In the genomic region with DNA sequence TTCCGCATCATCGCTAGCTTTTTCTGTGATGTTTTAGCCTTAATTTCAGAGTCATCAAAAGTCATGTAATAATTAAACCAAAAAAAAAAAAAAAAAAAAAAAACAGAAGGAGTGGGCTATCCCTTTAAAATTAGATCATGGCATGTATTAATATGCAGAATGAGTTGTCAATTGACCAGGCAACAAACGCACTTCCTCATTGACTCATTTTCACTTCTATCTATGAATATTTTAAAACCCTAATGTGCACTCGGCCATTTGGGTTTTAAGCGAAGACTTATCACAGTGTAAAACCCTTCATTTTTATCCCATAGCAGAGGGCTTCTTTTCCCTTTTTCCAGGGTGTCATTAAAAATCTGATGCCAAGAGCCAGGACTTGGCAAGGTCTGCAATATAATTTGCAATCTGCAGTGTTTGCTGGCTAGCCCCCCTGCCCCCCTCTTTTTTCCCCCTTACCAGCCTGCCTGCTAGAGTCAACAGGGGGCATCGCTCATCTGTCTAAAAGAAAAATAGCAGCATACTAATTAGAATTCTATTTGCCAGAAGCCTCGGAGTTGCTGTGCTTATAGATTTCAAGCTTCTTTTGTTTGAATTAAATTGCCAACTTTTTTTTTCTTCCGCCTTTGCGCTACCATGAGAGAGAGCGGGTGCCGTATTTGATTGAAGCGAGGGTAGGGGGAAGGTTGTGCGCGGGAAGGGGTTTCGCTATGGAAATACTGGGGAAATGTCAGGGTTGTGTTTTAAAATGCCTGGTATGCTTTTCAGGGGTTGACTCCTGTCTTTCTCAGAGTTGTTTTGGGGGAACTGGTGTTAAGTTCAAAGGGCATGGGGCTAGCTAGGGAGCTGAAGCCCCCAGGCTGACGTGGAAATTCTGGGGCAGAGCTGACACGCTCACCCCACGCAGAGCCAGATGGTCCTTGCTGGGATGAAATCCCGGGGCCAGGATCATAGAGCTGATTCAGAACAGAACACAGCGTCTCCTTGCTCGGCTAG, we compare ENCODE assay signal across 8 mouse cellular contexts.
DNase-seq lines count a peak whose midpoint lies in the region; ATAC-seq lines count a peak whose summit lies in the region.

No protein-coding gene starts in this region.

- peak overlapping the region; percentile 76 for H3K4me2 ChIP-seq in heart, embryonic 12.5 days
- peak overlapping the region; percentile 70 for H3K4me2 ChIP-seq in hindbrain, embryonic 11.5 days (replicated peaks; ENCODE audit: low read depth, low read length)
- H3K4me2 ChIP-seq in liver, embryonic 12.5 days: peak overlapping the region; percentile 47

- H3K9ac ChIP-seq in heart, embryonic 12.5 days: 0 out of 2 replicates have a peak overlapping the region, but pooled peaks have one; percentile 23
- peak overlapping the region; percentile 8; the same call in 1 of the 2 replicates for H3K9ac ChIP-seq in hindbrain, embryonic 11.5 days (ENCODE audit: low read depth, low read length)
- no peak overlapping the region for H3K9ac ChIP-seq in liver, embryonic 12.5 days

- intact Hi-C loops in heart, postnatal 25 days (cut with DNase I): loop anchor here (5.0 kb wide), 1 partner anchor 219 kb away; no protein-coding TSS in a partner anchor
- intact Hi-C loops in gastrocnemius, postnatal 14 days (cut with DNase I; ENCODE audit: low total_unique reads): no loop called here

- H3K36me3 ChIP-seq in heart, embryonic 12.5 days: no peaks in the 10 kb centered on the region
- no peaks in the 10 kb centered on the region for H3K36me3 ChIP-seq in hindbrain, embryonic 11.5 days (ENCODE audit: control insufficient read depth, insufficient read depth, low read length)
- H3K36me3 ChIP-seq in liver, embryonic 12.5 days: no peaks in the 10 kb centered on the region

- no peak for ATAC-seq in heart, embryonic 12.5 days (ENCODE audit: insufficient number of reproducible peaks, low FRiP score)
- peak; percentile 77 for ATAC-seq in hindbrain, embryonic 11.5 days (ENCODE audit: low FRiP score)
- no peak for ATAC-seq in liver, embryonic 12.5 days
- ATAC-seq in cerebellum, adult (ENCODE audit: insufficient number of reproducible peaks, low FRiP score, low TSS enrichment): no peak

- H3K27me3 ChIP-seq in heart, embryonic 12.5 days (replicated peaks): peaks cover 28% of the 10 kb centered on the region
- H3K27me3 ChIP-seq in hindbrain, embryonic 11.5 days (ENCODE audit: control insufficient read depth, insufficient read depth, low read length): peaks cover 9% of the 10 kb centered on the region
- H3K27me3 ChIP-seq in liver, embryonic 12.5 days (replicated peaks): 0 out of 2 replicates have a peak, but pooled peaks cover 3% of the 10 kb centered on the region

- 0 out of 2 replicates have a peak, but pooled peaks cover 5% of the 10 kb centered on the region for H3K4me1 ChIP-seq in heart, embryonic 12.5 days (replicated peaks)
- no peaks in the 10 kb centered on the region; the same call in 1 of the 2 replicates for H3K4me1 ChIP-seq in hindbrain, embryonic 11.5 days (replicated peaks; ENCODE audit: control insufficient read depth, insufficient read depth, low read length)
- no peaks in the 10 kb centered on the region for H3K4me1 ChIP-seq in liver, embryonic 12.5 days

- no peaks in the 10 kb centered on the region for H3K9me3 ChIP-seq in heart, embryonic 12.5 days (replicated peaks)
- H3K9me3 ChIP-seq in hindbrain, embryonic 11.5 days (ENCODE audit: control insufficient read depth, low read length): no peaks in the 10 kb centered on the region
- H3K9me3 ChIP-seq in liver, embryonic 12.5 days (replicated peaks): no peaks in the 10 kb centered on the region

- 21% methylated on average over 21 of the region's 21 CpGs for WGBS in heart, embryonic 12.5 days
- 8% methylated on average over 21 of the region's 21 CpGs for WGBS in hindbrain, embryonic 11.5 days
- 21% methylated on average over 21 of the region's 21 CpGs for WGBS in liver, embryonic 12.5 days (ENCODE audit: insufficient replicate concordance)

- no peak overlapping the region for H3K27ac ChIP-seq in heart, embryonic 12.5 days (ENCODE audit: poor library complexity, severe bottlenecking)
- peak overlapping the region; percentile 52; the same call in 1 of the 2 replicates for H3K27ac ChIP-seq in hindbrain, embryonic 11.5 days (ENCODE audit: low read depth, low read length)
- no peak overlapping the region for H3K27ac ChIP-seq in liver, embryonic 12.5 days

- H3K4me3 ChIP-seq in heart, embryonic 12.5 days: peak overlapping the region; percentile 47
- peak overlapping the region; percentile 33 for H3K4me3 ChIP-seq in hindbrain, embryonic 11.5 days (ENCODE audit: low read depth, low read length)
- peak overlapping the region; percentile 13; the same call in 1 of the 2 replicates for H3K4me3 ChIP-seq in liver, embryonic 12.5 days

- no peak for DNase-seq in heart, postnatal 25 days (ENCODE audit: low spot score)
- DNase-seq in embryo, embryonic 10 days (ENCODE audit: low spot score): peak; percentile 51
- DNase-seq in hindbrain, embryonic 11.5 days (ENCODE audit: low spot score): peak; percentile 68
- DNase-seq in retina, embryonic 14.5 days (ENCODE audit: low spot score): peak; percentile 53
- no peak for DNase-seq in gastrocnemius, postnatal 14 days

Comparison
In these comparisons a context has a peak if more than half of its experiments do, and no peak if none do; other contexts are left out.
1. DNase-seq: peak in embryo, embryonic 10 days (single experiment), hindbrain, embryonic 11.5 days (single experiment) and retina, embryonic 14.5 days (single experiment); none in heart, postnatal 25 days (single experiment) and gastrocnemius, postnatal 14 days (single experiment).
2. Peak in every context shown above with its lines, with median percentiles within 50 percentile points of each other: H3K4me2 ChIP-seq and H3K4me3 ChIP-seq.